Mouse (Mus musculus) kidney, embryonic 15.5 days (tissue): ENCODE data around the gene Frrs1l. TPM values are rescaled to one million over a fixed set of nuclear protein-coding genes. Genes with fewer than 3 reads are reported as not detected.

ENCODE experiments used
- ATAC-seq: fragments of 200-750 bp; cut with Nextera tagmentation; replicated peaks from 2 replicates; pipeline ENCODE4 v1.8.0; 2017; ENCODE audit warnings: moderate TSS enrichment; ENCODE audit not compliant: low FRiP score
- H3K27ac ChIP-seq: fragments of 300-500 bp; sonication (generic); 2 replicates; pipeline ENCODE4 v1.5.1; 2015; ENCODE audit warnings: mild to moderate bottlenecking, inconsistent platforms
- H3K27me3 ChIP-seq: fragments of 300-500 bp; sonication (generic); 2 replicates; pipeline ENCODE4 v1.6.1; 2015; ENCODE audit warnings: inconsistent platforms
- H3K36me3 ChIP-seq: fragments of 300-500 bp; sonication (generic); 2 replicates; pipeline ENCODE4 v1.6.1; 2015; ENCODE audit warnings: inconsistent platforms
- H3K4me1 ChIP-seq: fragments of 300-500 bp; sonication (generic); 2 replicates; pipeline ENCODE4 v1.6.1; 2015; ENCODE audit warnings: inconsistent platforms
- H3K4me2 ChIP-seq: fragments of 300-500 bp; sonication (generic); 2 replicates; pipeline ENCODE4 v1.6.1; 2015; ENCODE audit warnings: moderate library complexity, mild to moderate bottlenecking, inconsistent platforms
- H3K4me3 ChIP-seq: fragments of 300-500 bp; sonication (generic); replicated peaks from 2 replicates; pipeline ENCODE4 v1.5.1; 2015; ENCODE audit warnings: mild to moderate bottlenecking, inconsistent platforms
- H3K9ac ChIP-seq: fragments of 300-500 bp; sonication (generic); 2 replicates; pipeline ENCODE4 v1.6.1; 2015; ENCODE audit warnings: mild to moderate bottlenecking, inconsistent platforms
- H3K9me3 ChIP-seq: fragments of 300-500 bp; sonication (generic); replicated peaks from 2 replicates; pipeline ENCODE4 v1.6.1; 2016; ENCODE audit warnings: inconsistent platforms
- WGBS: fragments of 180-500 bp; shearing (Covaris S2); methylation state at CpG from one replicate; pipeline ENCODE4 v1.1.7; 2015; ENCODE audit warnings: mixed read lengths; 5-methylcytosine and 5-hydroxymethylcytosine counted together
- polyA plus RNA-seq: library from polyadenylated mRNA; unstranded; fragments of >200 nt; fragmentation: Nextera tagmentation; extraction: Ambion mirVana; gene quantifications from 2 replicates; pipeline ENCODE4 v1.2.1, GENCODE M21; 2015

The Frrs1l gene
- polyA plus RNA-seq, 1 experiment from 2014 or later, result 0.39 TPM

GRCm38 (mm10) chr4:57011454-57012046, 21.4 kb upstream of the Frrs1l start:
- Histone ChIP-seq H3K9ac (no peak overlapping the region), H3K27me3 (peaks cover 7% of the 10 kb centered on the region; the same call in 1 of the 2 replicates), H3K4me1 (0 out of 2 replicates have a peak, but pooled peaks cover 4% of the 10 kb centered on the region), H3K4me2 (no peak overlapping the region), H3K27ac (no peak overlapping the region), H3K9me3 (no peaks in the 10 kb centered on the region), H3K36me3 (no peaks in the 10 kb centered on the region), H3K4me3 (no peak overlapping the region)
- WGBS, result 69% methylated on average over 8 of the region's 8 CpGs
- ATAC-seq, result no peak

- no peak for ATAC-seq
- no peaks in the 10 kb centered on the region for H3K9me3 ChIP-seq
- no peak overlapping the region for H3K9ac ChIP-seq
- H3K27me3 ChIP-seq, result peaks cover 7% of the 10 kb centered on the region; the same call in 1 of the 2 replicates
- H3K4me2 ChIP-seq, result no peak overlapping the region
- H3K36me3 ChIP-seq, result no peaks in the 10 kb centered on the region
- 0 out of 2 replicates have a peak, but pooled peaks cover 4% of the 10 kb centered on the region for H3K4me1 ChIP-seq
- no peak overlapping the region for H3K27ac ChIP-seq
- 16% methylated on average over 6 of the region's 6 CpGs for WGBS
- H3K4me3 ChIP-seq, result no peak overlapping the region
These were observed 20.7 kb upstream of the Frrs1l start for GRCm38 (mm10) chr4:57010919-57011318.

GRCm38 (mm10) chr4:57010425-57010824, 20.2 kb upstream of the Frrs1l start:
- ATAC-seq, result no peak
- H3K27me3 ChIP-seq, result peaks cover 7% of the 10 kb centered on the region; the same call in 1 of the 2 replicates
- 0 out of 2 replicates have a peak, but pooled peaks cover 4% of the 10 kb centered on the region for H3K4me1 ChIP-seq

GRCm38 (mm10) chr4:57007717-57008116, 17.5 kb upstream of the Frrs1l start:
- H3K27me3 ChIP-seq, result peaks cover 4% of the 10 kb centered on the region; the same call in 1 of the 2 replicates
- 81% methylated on average over 9 of the region's 9 CpGs for WGBS
- H3K27ac ChIP-seq, result no peak overlapping the region
- H3K36me3 ChIP-seq, result no peaks in the 10 kb centered on the region
- H3K4me2 ChIP-seq, result no peak overlapping the region
- H3K4me1 ChIP-seq, result 0 out of 2 replicates have a peak, but pooled peaks cover 4% of the 10 kb centered on the region
- H3K9ac ChIP-seq, result no peak overlapping the region
- no peaks in the 10 kb centered on the region for H3K9me3 ChIP-seq
- H3K4me3 ChIP-seq, result no peak overlapping the region
- ATAC-seq, result no peak

More at GRCm38 (mm10) chr4:57010425-57010824, 20.2 kb upstream of the Frrs1l start:
- Histone ChIP-seq H3K9me3 (no peaks in the 10 kb centered on the region), H3K4me3 (no peak overlapping the region), H3K27ac (no peak overlapping the region), H3K36me3 (no peaks in the 10 kb centered on the region), H3K9ac (no peak overlapping the region), H3K4me2 (no peak overlapping the region)
- WGBS, result 43% methylated on average over 5 of the region's 5 CpGs

GRCm38 (mm10) chr4:57005011-57005410, 14.8 kb upstream of the Frrs1l start:
- ATAC-seq, result no peak
- no peak overlapping the region for H3K27ac ChIP-seq
- H3K27me3 ChIP-seq, result no peaks in the 10 kb centered on the region

GRCm38 (mm10) chr4:57003886-57004285, 13.7 kb upstream of the Frrs1l start:
- Histone ChIP-seq H3K27ac (no peak overlapping the region), H3K4me1 (no peaks in the 10 kb centered on the region), H3K4me3 (no peak overlapping the region), H3K9ac (no peak overlapping the region), H3K36me3 (no peaks in the 10 kb centered on the region), H3K9me3 (no peaks in the 10 kb centered on the region), H3K27me3 (no peaks in the 10 kb centered on the region), H3K4me2 (no peak overlapping the region)
- ATAC-seq, result no peak
- 84% methylated on average over 8 of the region's 8 CpGs for WGBS

More at GRCm38 (mm10) chr4:57005011-57005410, 14.8 kb upstream of the Frrs1l start:
- no peaks in the 10 kb centered on the region for H3K9me3 ChIP-seq
- H3K4me2 ChIP-seq, result no peak overlapping the region
- 80% methylated on average over 8 of the region's 8 CpGs for WGBS
- no peak overlapping the region for H3K9ac ChIP-seq
- H3K4me3 ChIP-seq, result no peak overlapping the region
- no peaks in the 10 kb centered on the region for H3K36me3 ChIP-seq
- H3K4me1 ChIP-seq, result no peaks in the 10 kb centered on the region

GRCm38 (mm10) chr4:57002751-57003150, 12.6 kb upstream of the Frrs1l start:
- Histone ChIP-seq H3K9ac (no peak overlapping the region), H3K27ac (no peak overlapping the region), H3K4me2 (no peak overlapping the region), H3K27me3 (no peaks in the 10 kb centered on the region), H3K36me3 (no peaks in the 10 kb centered on the region), H3K4me1 (no peaks in the 10 kb centered on the region), H3K9me3 (no peaks in the 10 kb centered on the region), H3K4me3 (no peak overlapping the region)
- WGBS, result 39% methylated on average over 3 of the region's 3 CpGs
- ATAC-seq, result no peak

- no peak overlapping the region for H3K4me3 ChIP-seq
- no peak overlapping the region for H3K9ac ChIP-seq
- no peaks in the 10 kb centered on the region for H3K27me3 ChIP-seq
- H3K4me1 ChIP-seq, result no peaks in the 10 kb centered on the region
- 83% methylated on average over 2 of the region's 2 CpGs for WGBS
- no peaks in the 10 kb centered on the region for H3K9me3 ChIP-seq
- H3K4me2 ChIP-seq, result no peak overlapping the region
- no peaks in the 10 kb centered on the region for H3K36me3 ChIP-seq
- ATAC-seq, result no peak
- H3K27ac ChIP-seq, result no peak overlapping the region
These were observed 11.2 kb upstream of the Frrs1l start for GRCm38 (mm10) chr4:57001437-57001836.

- Histone ChIP-seq H3K9ac (no peak overlapping the region), H3K9me3 (no peaks in the 10 kb centered on the region), H3K36me3 (no peaks in the 10 kb centered on the region), H3K4me3 (no peak overlapping the region), H3K4me2 (no peak overlapping the region), H3K27me3 (peaks cover 43% of the 10 kb centered on the region), H3K27ac (no peak overlapping the region), H3K4me1 (peaks cover 11% of the 10 kb centered on the region)
- no peak for ATAC-seq
- 80% methylated on average over 7 of the region's 7 CpGs for WGBS
These were observed 3.1 kb upstream of the Frrs1l start for GRCm38 (mm10) chr4:56993331-56993730.

- peaks cover 11% of the 10 kb centered on the region for H3K4me1 ChIP-seq
- no peaks in the 10 kb centered on the region for H3K36me3 ChIP-seq
- H3K27ac ChIP-seq, result no peak overlapping the region
- H3K4me2 ChIP-seq, result no peak overlapping the region
- no peak overlapping the region for H3K9ac ChIP-seq
- peaks cover 43% of the 10 kb centered on the region for H3K27me3 ChIP-seq
- no peaks in the 10 kb centered on the region for H3K9me3 ChIP-seq
- no peak for ATAC-seq
- WGBS, result 71% methylated on average over 2 of the region's 2 CpGs
- H3K4me3 ChIP-seq, result no peak overlapping the region
These were observed 1.8 kb upstream of the Frrs1l start for GRCm38 (mm10) chr4:56991951-56992350.

- peak; percentile 36; the same call in 1 of the 2 replicates for ATAC-seq
- H3K9ac ChIP-seq, result peak overlapping the region; percentile 51
- peak overlapping the region; percentile 98 for H3K4me2 ChIP-seq
- peak overlapping the region; percentile 63 for H3K4me3 ChIP-seq
- H3K36me3 ChIP-seq, result no peaks in the 10 kb centered on the region
- no peaks in the 10 kb centered on the region for H3K9me3 ChIP-seq
- peaks cover 11% of the 10 kb centered on the region for H3K4me1 ChIP-seq
- H3K27ac ChIP-seq, result no peak overlapping the region
- WGBS, result 4% methylated on average over 43 of the region's 45 CpGs
- H3K27me3 ChIP-seq, result peaks cover 43% of the 10 kb centered on the region
These were observed 568 bp downstream of the Frrs1l start for GRCm38 (mm10) chr4:56989431-56990214.

GRCm38 (mm10) chr4:56965586-56966179, 24.5 kb downstream of the Frrs1l start:
- no peaks in the 10 kb centered on the region for H3K36me3 ChIP-seq
- no peak for ATAC-seq
- no peaks in the 10 kb centered on the region for H3K27me3 ChIP-seq
- no peak overlapping the region for H3K4me3 ChIP-seq
- H3K9me3 ChIP-seq, result no peaks in the 10 kb centered on the region
- H3K27ac ChIP-seq, result no peak overlapping the region
- no peak overlapping the region for H3K4me2 ChIP-seq
- no peak overlapping the region for H3K9ac ChIP-seq
- H3K4me1 ChIP-seq, result 0 out of 2 replicates have a peak, but pooled peaks cover 4% of the 10 kb centered on the region
- 40% methylated on average over 7 of the region's 7 CpGs for WGBS
